Mouse (Mus musculus): ENCODE measurements at regions not wholly inside any gene's neighbourhood (a gene's known extent, or its start where the extent isn't known, plus 50 kb on each side); places are given as distances from the start of the nearest gene placed in this dataset.
A peak's percentile ranks its signal among the peaks of the same experiment; 100 is the strongest.
"Not testable (repeated sequence)": the region's sequence is repeated elsewhere in the genome, so short reads cannot be mapped to it uniquely, and the experiment has no call there.

- ATAC-seq (replicated peaks; ENCODE audit: poor library complexity) = no peak
These were observed 597.7 kb upstream of the Cdh9 start for GRCm38 (mm10) chr15:16130862-16131261.

- no peak for ATAC-seq (replicated peaks; ENCODE audit: poor library complexity)
These were observed 570.4 kb upstream of the Cdh9 start for GRCm38 (mm10) chr15:16158164-16158563.

- no peak for ATAC-seq (replicated peaks; ENCODE audit: poor library complexity)
These were observed 564.6 kb upstream of the Cdh9 start for GRCm38 (mm10) chr15:16163969-16164368.

- no peak for ATAC-seq (replicated peaks; ENCODE audit: poor library complexity)
These were observed 515.2 kb upstream of the Cdh9 start for GRCm38 (mm10) chr15:16213354-16213753.

GRCm38 (mm10) chr15:16221648-16222047, 506.9 kb upstream of the Cdh9 start:
- no peak for ATAC-seq (replicated peaks; ENCODE audit: poor library complexity)

- no peak for ATAC-seq (replicated peaks; ENCODE audit: poor library complexity)
These were observed 480.0 kb upstream of the Cdh9 start for GRCm38 (mm10) chr15:16248595-16248994.

GRCm38 (mm10) chr15:16285166-16285565, 443.4 kb upstream of the Cdh9 start:
- no peak for ATAC-seq (replicated peaks; ENCODE audit: poor library complexity)

GRCm38 (mm10) chr15:16294553-16294952, 434.0 kb upstream of the Cdh9 start:
- not testable (repeated sequence) for ATAC-seq (replicated peaks; ENCODE audit: poor library complexity)

GRCm38 (mm10) chr15:16309678-16310077, 418.9 kb upstream of the Cdh9 start:
- ATAC-seq (replicated peaks; ENCODE audit: poor library complexity) = no peak

- peak; percentile 55 for ATAC-seq (replicated peaks; ENCODE audit: poor library complexity)
These were observed 416.5 kb upstream of the Cdh9 start for GRCm38 (mm10) chr15:16311956-16312646.

- no peak for ATAC-seq (replicated peaks; ENCODE audit: poor library complexity)
These were observed 415.8 kb upstream of the Cdh9 start for GRCm38 (mm10) chr15:16312721-16313120.

- ATAC-seq (replicated peaks; ENCODE audit: poor library complexity) = no peak
These were observed 414.7 kb upstream of the Cdh9 start for GRCm38 (mm10) chr15:16313818-16314217.

- ATAC-seq (replicated peaks; ENCODE audit: poor library complexity) = peak; percentile 48; the same call in 1 of the 2 replicates
These were observed 413.9 kb upstream of the Cdh9 start for GRCm38 (mm10) chr15:16314606-16315005.

- ATAC-seq (replicated peaks; ENCODE audit: poor library complexity) = 0 out of 2 replicates have a peak, but pooled peaks have one; percentile 14
These were observed 413.5 kb upstream of the Cdh9 start for GRCm38 (mm10) chr15:16315085-16315484.

- no peak for ATAC-seq (replicated peaks; ENCODE audit: poor library complexity)
These were observed 402.2 kb upstream of the Cdh9 start for GRCm38 (mm10) chr15:16326327-16326726.
